Mouse (Mus musculus): Measurements from ENCODE around the gene Clca3a1. TPM values are rescaled to one million over a fixed set of nuclear protein-coding genes. Genes with fewer than 3 reads are reported as not detected.

The Clca3a1 gene
- polyA plus RNA-seq, 1 experiment from 2014 or later, result 0.78 TPM

Other genes with a start within 250 kb of the Clca3a1 start
- 13.9 and 14.5 TPM in 2 replicates for gene Hs2st1, start 190.8 kb downstream of the Clca3a1 start, polyA plus RNA-seq (2015; fragmentation: Nextera tagmentation; extraction: Ambion mirVana)
- gene Selenof, start 190.7 kb downstream of the Clca3a1 start, polyA plus RNA-seq (2015; fragmentation: Nextera tagmentation; extraction: Ambion mirVana), result 525 and 552 TPM in 2 replicates
- 117 and 118 TPM in 2 replicates for gene Sh3glb1, start 40.6 kb downstream of the Clca3a1 start, polyA plus RNA-seq (2015; fragmentation: Nextera tagmentation; extraction: Ambion mirVana)
- gene Clca3a2, start 58.5 kb upstream of the Clca3a1 start, polyA plus RNA-seq (2015; fragmentation: Nextera tagmentation; extraction: Ambion mirVana), result not detected in 2 replicates
- not detected in 2 replicates for gene Clca3b, start 88.4 kb upstream of the Clca3a1 start, polyA plus RNA-seq (2015; fragmentation: Nextera tagmentation; extraction: Ambion mirVana)
- gene Clca4b, start 171.6 kb upstream of the Clca3a1 start, polyA plus RNA-seq (2015; fragmentation: Nextera tagmentation; extraction: Ambion mirVana), result not detected in 2 replicates
- gene Clca4a, start 214.1 kb upstream of the Clca3a1 start, polyA plus RNA-seq (2015; fragmentation: Nextera tagmentation; extraction: Ambion mirVana), result 0.07 TPM in 1 of 2 replicates, not detected in the other

All from midbrain, embryonic 16.5 days (tissue).